Mouse (Mus musculus) cerebellum, adult 11-12 months (tissue): Measurements from ENCODE around the gene Inafm1.
"Not testable (repeated sequence)": the region's sequence is repeated elsewhere in the genome, so short reads cannot be mapped to it uniquely, and the experiment has no call there.

Experiments used
- DNase-seq: peaks from one replicate; pipeline ENCODE4 v3.0.0; 2022

The Inafm1 gene

GRCm38 (mm10) chr7:16261097-16261496, 12.3 kb downstream of the Inafm1 start:
- DNase-seq: no peak

GRCm38 (mm10) chr7:16259110-16259590, 14.3 kb downstream of the Inafm1 start, which contains the start of gene C5ar1:
C5ar1 (minus strand) TSS chr7:16259540.
- no peak for DNase-seq

GRCm38 (mm10) chr7:16257830-16258229, 15.6 kb downstream of the Inafm1 start:
- no peak for DNase-seq

- DNase-seq: not testable (repeated sequence)
Measured at GRCm38 (mm10) chr7:16255963-16256362, 17.5 kb downstream of the Inafm1 start.

- DNase-seq: no peak
Measured at GRCm38 (mm10) chr7:16254195-16254594, 19.2 kb downstream of the Inafm1 start.

GRCm38 (mm10) chr7:16250687-16251086, 22.7 kb downstream of the Inafm1 start:
- DNase-seq: no peak

GRCm38 (mm10) chr7:16245958-16246357, 27.5 kb downstream of the Inafm1 start:
- no peak for DNase-seq

- no peak for DNase-seq
Measured at GRCm38 (mm10) chr7:16244067-16244466, 29.4 kb downstream of the Inafm1 start, which contains the start of gene C5ar2. C5ar2 (minus strand) TSS chr7:16244154.

GRCm38 (mm10) chr7:16242198-16242597, 31.2 kb downstream of the Inafm1 start:
- DNase-seq: no peak

GRCm38 (mm10) chr7:16241787-16242186, 31.6 kb downstream of the Inafm1 start:
- no peak for DNase-seq

GRCm38 (mm10) chr7:16240978-16241303, 32.5 kb downstream of the Inafm1 start:
- no peak for DNase-seq

GRCm38 (mm10) chr7:16240281-16240977, 33.0 kb downstream of the Inafm1 start:
- DNase-seq: no peak

- DNase-seq: peak; percentile 79
Measured at GRCm38 (mm10) chr7:16239554-16239997, 33.8 kb downstream of the Inafm1 start.

- DNase-seq: no peak
Measured at GRCm38 (mm10) chr7:16229869-16230268, 43.5 kb downstream of the Inafm1 start.
